Mouse (Mus musculus) cerebellum, adult 18-20 months (tissue): ENCODE data around the gene Nrm.

ENCODE experiments used
- DNase-seq, 2 experiments: peaks; one replicate each; pipeline ENCODE4 v3.0.0; 2021

The Nrm gene

GRCm38 (mm10) chr17:35868165-35868820 lies 7.2 kb downstream of the Nrm start:
- no peak for DNase-seq

GRCm38 (mm10) chr17:35868961-35869345 lies 7.8 kb downstream of the Nrm start:
- DNase-seq = no peak

- no peak for DNase-seq
These were observed 8.4 kb downstream of the Nrm start for GRCm38 (mm10) chr17:35869346-35870067.

- DNase-seq = no peak
These were observed 9.2 kb downstream of the Nrm start for GRCm38 (mm10) chr17:35870151-35870883.

DNA sequence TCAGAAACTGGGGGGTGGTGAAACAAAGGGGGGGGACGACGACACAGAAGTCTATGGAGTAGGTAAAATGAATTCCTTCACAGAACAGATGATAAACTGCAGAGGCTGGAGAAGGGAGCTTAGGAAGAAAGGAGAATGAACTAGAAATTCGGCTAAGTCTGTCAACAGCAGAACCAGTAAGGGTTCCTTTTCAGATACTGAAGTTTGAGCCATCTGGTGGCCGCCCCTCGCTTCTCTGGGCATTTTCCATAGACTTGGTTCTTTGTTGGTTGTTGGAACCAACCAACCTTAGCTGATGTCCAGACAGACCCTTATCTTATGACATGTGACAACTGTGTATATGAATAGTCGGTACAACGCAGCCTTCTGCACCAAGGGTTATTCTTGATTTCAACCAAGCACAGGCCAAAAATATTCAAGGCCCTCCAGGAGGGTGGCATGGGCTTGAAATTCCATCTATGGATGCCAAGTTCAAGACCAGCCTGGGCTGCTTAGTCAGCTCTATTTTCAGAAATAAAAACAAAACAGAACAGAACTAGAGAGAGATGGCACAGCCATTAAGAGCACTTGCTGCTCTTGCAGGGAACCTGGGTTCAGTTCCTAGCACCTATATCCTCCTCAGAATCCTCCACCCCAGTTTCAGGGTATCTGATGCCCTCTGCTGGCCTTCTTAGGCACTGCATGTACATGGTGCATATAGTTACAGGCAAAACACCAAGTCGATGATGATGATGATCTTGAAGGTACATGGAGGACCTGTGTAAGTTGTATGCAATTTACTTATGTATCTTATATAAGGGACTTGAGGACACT lies 10.0 kb downstream of the Nrm start:
- DNase-seq = no peak

GRCm38 (mm10) chr17:35873774-35874519 lies 12.8 kb downstream of the Nrm start:
- DNase-seq = peak; percentile 88 to 93

DNA sequence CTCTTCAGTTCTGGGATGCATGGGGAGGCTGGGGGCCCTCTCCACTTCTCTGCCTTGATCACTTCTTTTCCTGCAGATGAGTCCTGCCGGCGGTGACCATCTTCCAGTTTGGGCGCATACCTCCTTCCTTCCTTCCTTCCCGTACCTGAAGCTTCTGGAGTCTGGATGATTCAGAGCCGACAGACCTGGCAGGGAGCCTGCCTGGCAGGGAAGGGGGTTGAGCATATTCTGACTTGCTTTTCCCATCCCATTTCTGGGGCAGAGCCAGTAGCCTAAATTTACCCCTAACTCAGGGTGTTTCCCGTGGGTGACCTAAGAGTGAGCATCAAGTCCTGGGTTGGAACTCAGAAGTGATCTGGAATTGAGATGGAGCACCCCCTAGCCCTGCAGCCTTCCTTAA lies 13.6 kb downstream of the Nrm start:
- no peak for DNase-seq

DNA sequence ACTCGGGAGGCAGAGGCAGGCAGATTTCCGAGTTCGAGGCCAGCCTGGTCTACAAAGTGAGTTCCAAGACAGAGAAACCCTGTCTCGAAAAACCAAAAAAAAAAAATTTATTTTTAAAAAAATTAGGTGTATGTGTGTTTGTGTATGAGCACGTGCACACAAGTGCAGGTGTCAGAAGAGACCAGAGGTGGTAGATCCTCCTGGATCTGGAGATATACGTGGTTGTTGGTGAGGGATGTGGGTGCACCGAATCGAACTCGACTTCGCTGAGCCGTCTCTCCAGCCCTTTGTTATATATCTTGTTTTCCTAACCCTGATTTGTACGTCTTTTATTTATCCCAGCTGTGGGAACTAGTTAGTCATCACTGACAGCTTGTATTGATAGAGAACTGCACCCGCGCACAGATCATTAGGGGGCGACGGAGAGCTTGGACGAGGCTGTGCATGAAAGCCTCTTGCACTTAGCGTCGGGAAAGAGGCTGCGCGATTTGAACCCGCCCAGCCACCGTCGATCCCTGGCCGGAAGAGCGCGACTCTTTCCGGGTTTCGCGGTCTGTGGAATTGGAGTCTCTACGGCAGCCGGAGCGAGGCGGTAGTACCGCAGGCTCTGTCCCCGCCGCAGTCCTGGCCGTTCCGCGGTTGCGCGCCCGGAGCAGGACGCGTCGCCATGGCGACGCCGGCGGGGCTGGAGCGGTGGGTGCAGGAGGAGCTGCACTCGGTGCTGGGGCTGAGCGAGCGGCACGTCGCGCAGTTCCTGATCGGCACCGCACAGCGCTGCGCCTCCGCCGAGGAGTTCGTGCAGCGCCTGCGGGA lies 18.3 kb downstream of the Nrm start, which contains the start of gene Dhx16:
Dhx16 (plus strand) TSS at position 575 of the 813 bp plus-strand sequence.
- peak; percentile 97 to 98 for DNase-seq

- DNase-seq = no peak
These were observed 21.8 kb downstream of the Nrm start for GRCm38 (mm10) chr17:35882924-35883323.

DNA sequence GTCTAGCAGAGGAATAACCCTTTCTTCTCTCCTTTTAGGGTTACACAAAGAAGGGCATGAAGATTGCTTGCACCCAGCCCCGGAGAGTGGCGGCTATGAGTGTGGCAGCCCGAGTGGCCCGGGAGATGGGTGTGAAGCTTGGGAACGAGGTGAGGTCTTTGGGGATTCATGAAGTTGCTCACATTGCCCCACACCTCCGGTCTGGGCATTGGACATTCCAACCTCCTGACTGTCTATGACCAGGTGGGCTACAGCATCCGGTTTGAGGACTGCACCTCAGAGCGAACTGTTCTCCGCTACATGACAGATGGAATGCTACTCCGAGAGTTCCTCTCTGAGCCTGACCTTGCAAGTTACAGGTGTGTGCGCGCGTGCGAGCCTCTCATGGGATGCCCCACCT lies 22.7 kb downstream of the Nrm start:
- no peak for DNase-seq

DNA sequence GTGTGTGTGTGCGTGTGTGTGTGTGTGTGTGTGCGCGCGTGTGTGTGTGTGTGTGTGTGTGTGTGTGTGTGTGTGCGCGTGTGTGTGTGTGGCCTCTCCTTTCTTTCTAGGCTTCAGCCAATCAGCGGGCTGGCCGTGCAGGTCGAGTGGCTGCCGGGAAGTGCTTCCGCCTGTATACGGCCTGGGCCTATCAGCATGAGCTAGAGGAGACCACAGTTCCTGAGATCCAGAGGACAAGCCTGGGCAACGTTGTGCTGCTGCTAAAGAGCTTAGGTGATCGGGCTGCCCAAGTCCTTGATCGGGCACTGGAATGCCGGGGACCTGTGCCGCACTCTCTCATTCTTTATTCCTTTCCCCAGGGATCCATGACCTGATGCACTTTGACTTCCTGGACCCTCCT lies 26.6 kb downstream of the Nrm start:
- no peak for DNase-seq

GRCm38 (mm10) chr17:35896781-35897643 lies 35.9 kb downstream of the Nrm start, which contains the start of gene 2310061I04Rik:
2310061I04Rik (minus strand) TSS chr17:35897431.
- DNase-seq = peak; percentile 89 to 97

- peak; percentile 41 to 51 for DNase-seq
These were observed 36.8 kb downstream of the Nrm start for GRCm38 (mm10) chr17:35897644-35898573.

- no peak for DNase-seq
These were observed 39.5 kb downstream of the Nrm start for GRCm38 (mm10) chr17:35900636-35901035.

- no peak for DNase-seq
These were observed 42.3 kb downstream of the Nrm start for GRCm38 (mm10) chr17:35903343-35903991.

GRCm38 (mm10) chr17:35903992-35904355 lies 42.9 kb downstream of the Nrm start:
- DNase-seq = no peak

- DNase-seq = no peak
These were observed 44.5 kb downstream of the Nrm start for GRCm38 (mm10) chr17:35905587-35905986.

- DNase-seq = no peak
These were observed 46.5 kb downstream of the Nrm start for GRCm38 (mm10) chr17:35907609-35908008.
